Mouse (Mus musculus): ENCODE measurements at regions not wholly inside any gene's neighbourhood (a gene's known extent, or its start where the extent isn't known, plus 50 kb on each side); places are given as distances from the start of the nearest gene placed in this dataset.

- TF ChIP-seq POLR2A (IDR thresholded peaks at IDR 0.05; ENCODE audit: control insufficient read depth, extremely low read depth, insufficient read depth, low read length, poor library complexity) (no peak), CTCF (IDR thresholded peaks at IDR 0.05; ENCODE audit: borderline replicate concordance, control insufficient read depth, extremely low read depth, insufficient read depth, low read length, poor library complexity) (no peak)
Observed at GRCm38 (mm10) chr3:101704919-101705318, 100.4 kb upstream of the Atp1a1 start.

Data from thymus, adult 2 months (tissue).